Mouse (Mus musculus) lung, postnatal 0 days (tissue): ENCODE measurements at regions not wholly inside any gene's neighbourhood (a gene's known extent, or its start where the extent isn't known, plus 50 kb on each side); places are given as distances from the start of the nearest gene placed in this dataset.

ENCODE experiments used
- CTCF ChIP-seq: IDR thresholded peaks from 2 replicates; pipeline ENCODE4 v1.5.1; 2016; ENCODE audit warnings: antibody characterized with exemption, mild to moderate bottlenecking
- EP300 ChIP-seq: IDR thresholded peaks from 2 replicates; pipeline ENCODE4 v1.6.1; 2016; ENCODE audit warnings: antibody characterized with exemption, mild to moderate bottlenecking, control low read depth

- TF ChIP-seq CTCF (no peak), EP300 (no peak)
These were observed 106.5 kb upstream of the Jarid2 start for GRCm38 (mm10) chr13:44622661-44623355.
